Mouse (Mus musculus) liver, postnatal 0 days (tissue): ENCODE measurements around the gene Rmdn2. TPM values are rescaled to one million over a fixed set of nuclear protein-coding genes. Genes with fewer than 3 reads are reported as not detected.

Experiments
- ATAC-seq: fragments of 200-750 bp; cut with Nextera tagmentation; 2 replicates; pipeline ENCODE4 v1.8.0; 2017; ENCODE audit warnings: mild to moderate bottlenecking, moderate library complexity
- DNase-seq: peaks from one replicate; pipeline ENCODE4 v3.0.0-alpha.2; 2016
- H3K27ac ChIP-seq: fragments of 300-500 bp; sonication (generic); 2 replicates; pipeline ENCODE4 v1.5.1; 2014; ENCODE audit warnings: antibody characterized with exemption, moderate library complexity, mild to moderate bottlenecking, low read depth
- H3K27me3 ChIP-seq: fragments of 300-500 bp; sonication (generic); 2 replicates; pipeline ENCODE4 v1.6.1; 2014; ENCODE audit warnings: low read length, control low read depth, mixed read lengths; ENCODE audit not compliant: insufficient read depth
- H3K36me3 ChIP-seq: fragments of 300-500 bp; sonication (generic); replicated peaks from 2 replicates; pipeline ENCODE4 v1.6.1; 2014; ENCODE audit warnings: mild to moderate bottlenecking, control low read depth, low read length, moderate library complexity, mixed read lengths; ENCODE audit not compliant: insufficient read depth
- H3K4me1 ChIP-seq: fragments of 300-500 bp; sonication (generic); 2 replicates; pipeline ENCODE4 v1.6.1; 2014; ENCODE audit warnings: antibody characterized with exemption, mild to moderate bottlenecking, control low read depth; ENCODE audit not compliant: insufficient read depth
- H3K4me2 ChIP-seq: fragments of 300-500 bp; sonication (generic); 2 replicates; pipeline ENCODE4 v1.6.1; 2014; ENCODE audit warnings: low read depth, mild to moderate bottlenecking, low read length, moderate library complexity, mixed read lengths
- H3K4me3 ChIP-seq: fragments of 300-500 bp; sonication (generic); 2 replicates; pipeline ENCODE4 v1.5.1; 2014; ENCODE audit warnings: low read depth, low read length
- H3K9ac ChIP-seq: fragments of 300-500 bp; sonication (generic); replicated peaks from 2 replicates; pipeline ENCODE4 v1.6.1; 2014; ENCODE audit warnings: mild to moderate bottlenecking, moderate library complexity
- H3K9me3 ChIP-seq: fragments of 300-500 bp; sonication (generic); 2 replicates; pipeline ENCODE4 v1.6.1; 2016; ENCODE audit warnings: mild to moderate bottlenecking, control low read depth, low read length, mixed read lengths
- CTCF ChIP-seq: sonication (generic); IDR thresholded peaks from 2 replicates; pipeline ENCODE4 v1.5.1; 2016; ENCODE audit warnings: antibody characterized with exemption, low read depth
- EP300 ChIP-seq: IDR thresholded peaks from 2 replicates; pipeline ENCODE4 v1.6.1; 2016; ENCODE audit warnings: antibody characterized with exemption, low read depth, mild to moderate bottlenecking
- WGBS: fragments of 180-500 bp; shearing (Covaris S2); extraction: QIAGEN DNeasy Blood & Tissue Kit; methylation state at CpG from one replicate; pipeline ENCODE4 v1.1.7; 2014; ENCODE audit not compliant: insufficient replicate concordance; 5-methylcytosine and 5-hydroxymethylcytosine counted together
- polyA plus RNA-seq: library from polyadenylated mRNA; unstranded; fragments of >200 nt; fragmentation: Nextera tagmentation; extraction: Ambion mirVana; gene quantifications from 2 replicates; pipeline ENCODE4 v1.2.1, GENCODE M21; 2015

Rmdn2 gene
- polyA plus RNA-seq, 1 experiment from 2014 or later, result 11.2 TPM

DNA sequence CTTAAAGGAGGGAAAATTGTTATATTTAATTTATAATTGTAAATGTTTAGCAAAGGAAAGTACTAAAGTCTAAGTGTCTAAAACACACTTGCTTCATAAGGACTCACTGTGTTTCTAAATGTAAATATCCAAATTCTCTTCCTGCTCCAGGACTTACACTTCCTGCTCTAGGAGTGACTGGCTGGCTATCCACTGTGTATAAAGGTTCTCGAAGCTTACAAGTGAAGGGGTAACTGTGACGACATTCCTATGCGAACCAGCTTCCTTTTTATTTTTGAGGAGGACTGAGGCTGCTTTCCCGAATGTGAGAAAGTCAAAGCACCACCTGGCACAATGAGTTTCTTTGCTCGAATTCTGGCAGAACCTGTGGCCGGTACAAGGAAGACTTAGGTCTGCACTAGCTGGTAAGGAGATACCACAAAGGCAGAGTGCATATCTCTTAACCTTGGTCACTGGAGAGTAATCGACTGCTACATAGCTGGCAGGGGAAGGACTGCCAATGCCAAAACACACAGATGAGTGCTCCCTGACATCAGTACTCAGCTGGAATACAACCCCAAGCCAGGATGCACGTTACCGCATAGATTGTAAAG lies 1.4 kb upstream of the Rmdn2 start:
- no peak overlapping the region for H3K9ac ChIP-seq
- TF ChIP-seq EP300 (no peak), CTCF (no peak)
- no peak overlapping the region for H3K4me3 ChIP-seq
- no peaks in the 10 kb centered on the region for H3K27me3 ChIP-seq
- ATAC-seq (peak; percentile 37; the same call in 1 of the 2 replicates), DNase-seq (peak; percentile 21)
- no peaks in the 10 kb centered on the region for H3K36me3 ChIP-seq
- H3K9me3 ChIP-seq, result no peaks in the 10 kb centered on the region
- peak overlapping the region; percentile 42 for H3K27ac ChIP-seq
- 62% methylated on average over 9 of the region's 9 CpGs for WGBS
- peaks cover 13% of the 10 kb centered on the region for H3K4me1 ChIP-seq
- H3K4me2 ChIP-seq, result no peak overlapping the region

DNA sequence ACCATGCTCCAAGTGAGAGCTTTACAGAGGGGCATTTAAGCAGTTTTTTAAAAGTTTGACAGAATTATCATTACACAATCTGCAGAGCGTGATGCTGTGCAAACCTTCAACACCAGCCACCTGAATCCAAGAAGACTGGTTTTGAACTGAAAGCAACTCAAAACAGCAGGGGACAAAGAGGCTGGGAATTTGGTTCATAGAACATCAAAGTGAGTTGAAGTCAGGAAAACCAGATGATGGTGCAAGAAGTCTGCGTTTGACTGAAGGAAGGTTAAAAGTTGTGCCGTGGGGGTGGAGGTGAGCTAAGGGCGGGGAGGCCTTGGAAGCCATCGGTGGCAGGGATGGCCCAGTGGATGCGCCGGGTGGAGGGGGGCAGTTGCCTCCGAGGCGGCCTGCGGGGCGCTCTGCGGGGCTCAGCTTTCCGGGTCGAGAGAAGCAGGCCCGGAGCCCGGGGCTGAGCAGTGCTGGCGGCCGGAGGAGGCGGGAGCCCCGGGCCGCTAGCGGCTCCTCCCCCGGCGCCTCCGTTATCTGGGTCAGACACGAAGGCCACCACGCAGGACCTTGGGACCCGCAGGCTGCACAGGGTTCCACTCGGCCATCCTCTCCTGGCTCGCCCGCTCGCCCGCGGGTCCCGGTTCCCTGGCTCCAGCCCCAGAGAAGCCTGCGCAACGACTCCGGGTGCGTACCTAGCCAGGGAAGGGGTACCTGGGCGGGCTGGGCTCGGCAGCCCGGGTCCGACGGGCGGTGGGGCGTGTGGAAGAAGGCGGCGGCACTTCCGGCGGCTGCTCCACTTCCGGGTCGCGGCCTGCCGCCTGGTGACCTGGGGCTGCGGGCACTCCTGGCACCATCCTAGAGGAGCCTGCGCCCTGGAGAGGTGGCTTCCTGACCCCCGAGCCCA lies 3.3 kb downstream of the Rmdn2 start:
- Histone ChIP-seq H3K4me1 (peaks cover 11% of the 10 kb centered on the region), H3K27me3 (no peaks in the 10 kb centered on the region), H3K36me3 (no peaks in the 10 kb centered on the region), H3K9ac (peak overlapping the region; percentile 87), H3K9me3 (no peaks in the 10 kb centered on the region), H3K4me2 (peak overlapping the region; percentile 89), H3K4me3 (peak overlapping the region; percentile 67), H3K27ac (peak overlapping the region; percentile 85)
- 2% methylated on average over 47 of the region's 57 CpGs for WGBS
- ATAC-seq (peak; percentile 92), DNase-seq (peak; percentile 80)
- TF ChIP-seq EP300, result no peak
- TF ChIP-seq CTCF, result no peak

DNA sequence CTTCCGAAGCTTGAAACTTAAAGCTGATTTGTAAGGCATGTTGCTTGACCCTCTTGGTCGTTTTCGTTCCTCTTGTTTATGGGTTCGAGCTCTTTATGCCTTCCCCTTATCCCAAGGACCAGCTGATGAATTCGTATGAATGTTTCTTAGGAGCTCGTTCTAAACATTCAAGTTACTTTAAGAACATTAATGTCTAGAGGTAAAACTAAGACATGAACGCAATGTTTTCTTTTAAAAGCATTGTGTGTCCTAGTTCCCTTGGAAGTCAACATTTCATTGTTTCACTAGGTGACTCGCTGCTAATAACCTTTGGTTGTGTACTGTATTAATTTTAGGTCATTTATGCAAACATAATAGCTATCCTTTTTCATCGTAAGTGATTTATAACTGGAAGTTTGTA lies 4.2 kb downstream of the Rmdn2 start:
- no peaks in the 10 kb centered on the region for H3K27me3 ChIP-seq
- no peaks in the 10 kb centered on the region for H3K36me3 ChIP-seq
- H3K4me1 ChIP-seq, result peaks cover 11% of the 10 kb centered on the region
- DNase-seq (no peak), ATAC-seq (no peak)
- H3K27ac ChIP-seq, result no peak overlapping the region
- TF ChIP-seq CTCF (no peak), EP300 (no peak)
- no peaks in the 10 kb centered on the region for H3K9me3 ChIP-seq
- no peak overlapping the region for H3K9ac ChIP-seq
- 81% methylated on average over 9 of the region's 9 CpGs for WGBS
- peak overlapping the region; percentile 67 for H3K4me3 ChIP-seq
- peak overlapping the region; percentile 89 for H3K4me2 ChIP-seq

DNA sequence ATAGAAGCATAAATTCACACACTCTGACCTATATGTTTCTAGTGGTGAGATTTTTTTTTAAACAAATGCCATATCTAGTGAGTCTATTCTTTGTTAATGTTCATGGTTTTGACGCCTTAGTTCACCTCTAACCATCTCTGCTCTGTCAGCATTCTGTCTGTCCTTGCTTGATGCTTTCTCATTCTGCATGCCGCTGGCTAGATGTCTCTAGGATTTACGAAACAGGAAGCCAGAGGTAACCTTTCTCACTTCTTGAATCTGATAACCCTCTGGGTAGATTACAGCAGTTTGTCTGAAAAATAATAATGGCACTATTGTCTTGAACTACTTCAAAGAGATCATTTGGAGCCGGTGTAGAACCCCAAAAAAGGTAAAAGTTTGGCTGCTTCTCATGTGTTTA lies 5.0 kb downstream of the Rmdn2 start:
- no peak overlapping the region for H3K27ac ChIP-seq
- no peak overlapping the region for H3K4me2 ChIP-seq
- no peaks in the 10 kb centered on the region for H3K36me3 ChIP-seq
- ATAC-seq (no peak), DNase-seq (no peak)
- H3K27me3 ChIP-seq, result no peaks in the 10 kb centered on the region
- H3K9me3 ChIP-seq, result no peaks in the 10 kb centered on the region
- TF ChIP-seq EP300 (no peak), CTCF (no peak)
- H3K4me1 ChIP-seq, result peaks cover 11% of the 10 kb centered on the region
- H3K4me3 ChIP-seq, result no peak overlapping the region
- H3K9ac ChIP-seq, result no peak overlapping the region
- 73% methylated on average over 4 of the region's 4 CpGs for WGBS

DNA sequence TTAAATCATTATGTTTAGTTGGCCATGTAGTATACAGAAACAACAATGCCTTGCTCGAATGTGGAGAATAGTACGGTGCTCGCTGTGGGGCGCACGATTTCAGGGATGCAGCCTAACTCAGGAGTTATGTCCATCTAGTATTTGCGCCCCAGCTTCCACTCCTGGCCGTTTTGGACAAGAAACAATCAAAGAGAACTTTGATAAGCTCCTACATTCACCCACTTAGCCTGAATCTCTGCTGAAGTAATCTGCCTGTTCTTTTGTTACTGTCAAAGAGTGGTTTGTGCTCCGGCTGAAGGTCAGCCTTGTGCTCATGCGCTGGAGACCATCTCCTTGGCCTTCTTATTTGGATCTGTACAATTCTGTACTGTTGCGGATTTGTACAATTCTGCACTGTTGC lies 6.8 kb downstream of the Rmdn2 start:
- Histone ChIP-seq H3K9ac (no peak overlapping the region), H3K27ac (no peak overlapping the region), H3K9me3 (no peaks in the 10 kb centered on the region), H3K4me1 (peaks cover 4% of the 10 kb centered on the region), H3K4me2 (no peak overlapping the region), H3K36me3 (no peaks in the 10 kb centered on the region), H3K4me3 (no peak overlapping the region), H3K27me3 (no peaks in the 10 kb centered on the region)
- TF ChIP-seq EP300, result no peak
- TF ChIP-seq CTCF, result no peak
- WGBS, result 84% methylated on average over 10 of the region's 10 CpGs
- DNase-seq (no peak), ATAC-seq (no peak)

DNA sequence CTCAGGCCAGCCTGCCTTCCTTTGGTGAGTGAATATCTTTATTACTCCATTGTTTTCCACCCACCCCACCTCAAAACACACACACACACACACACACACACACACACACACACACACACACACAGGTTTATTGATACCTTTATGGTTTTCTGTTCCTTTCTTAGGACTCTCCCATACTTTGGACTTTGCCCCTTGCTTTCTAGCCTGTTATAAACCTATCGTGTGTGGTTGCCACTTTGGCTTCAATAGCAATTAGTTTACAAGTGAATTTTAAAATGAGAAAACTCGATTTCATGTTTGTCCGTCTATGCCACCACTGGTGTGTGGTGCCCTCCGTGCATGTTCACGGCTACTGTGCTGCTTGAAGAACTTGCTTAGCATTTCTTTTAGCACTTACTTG lies 7.3 kb downstream of the Rmdn2 start:
- no peaks in the 10 kb centered on the region for H3K9me3 ChIP-seq
- H3K4me3 ChIP-seq, result no peak overlapping the region
- no peak overlapping the region for H3K9ac ChIP-seq
- no peaks in the 10 kb centered on the region for H3K27me3 ChIP-seq
- TF ChIP-seq EP300 (no peak), CTCF (no peak)
- DNase-seq (no peak), ATAC-seq (no peak)
- H3K36me3 ChIP-seq, result no peaks in the 10 kb centered on the region
- H3K4me1 ChIP-seq, result peaks cover 4% of the 10 kb centered on the region
- no peak overlapping the region for H3K4me2 ChIP-seq
- H3K27ac ChIP-seq, result no peak overlapping the region
- 80% methylated on average over 5 of the region's 5 CpGs for WGBS
